ENCODE assay signal across 26 mouse cellular contexts in the genomic region with DNA sequence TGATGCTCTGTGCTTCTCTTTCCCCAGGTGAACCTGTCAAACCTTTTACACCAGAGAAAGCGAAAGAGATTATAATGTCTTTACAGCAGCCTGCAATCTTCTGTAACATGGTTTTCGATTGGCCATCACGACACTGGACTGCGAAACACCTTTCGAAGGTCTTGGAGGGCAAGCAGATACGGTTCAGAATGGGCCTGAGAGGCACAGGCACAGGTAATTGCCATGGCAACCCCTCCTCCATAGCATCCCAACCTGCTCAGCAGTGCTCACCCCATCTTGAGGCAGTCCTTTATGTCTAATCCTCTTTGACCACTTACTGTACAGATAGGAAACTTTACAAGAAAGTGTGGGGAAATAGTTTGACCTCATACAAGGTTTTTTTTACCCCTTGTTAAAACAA. TPM values are rescaled to one million over a fixed set of nuclear protein-coding genes. Genes with fewer than 3 reads are reported as not detected.
DNase-seq lines count a peak whose midpoint lies in the region; ATAC-seq lines count a peak whose summit lies in the region.
"Had no signal": no experiment of that assay in that cellular context is flagged by ENCODE, and none has a peak within 500 bp of the region (broad histone marks: within the 10 kb centered on the region; RNA-seq: fewer than 3 reads in every experiment).

No protein-coding gene starts in this region.

- WGBS in hindbrain, embryonic 12.5 days: 81% methylated on average over 6 of the region's 6 CpGs
- 74% methylated on average over 6 of the region's 6 CpGs for WGBS in hindbrain, embryonic 16.5 days
- 72% methylated on average over 6 of the region's 6 CpGs for WGBS in hindbrain, embryonic 14.5 days
- whole genome bisulfite sequencing in intestine, embryonic 15.5 days: 80% methylated on average over 6 of the region's 6 CpGs
- WGBS in midbrain, embryonic 15.5 days: 78% methylated on average over 6 of the region's 6 CpGs

- H3K4me3 ChIP-seq in hindbrain, embryonic 12.5 days: no peak overlapping the region
- H3K4me3 ChIP-seq in hindbrain, embryonic 16.5 days (ENCODE audit: low read length): no peak overlapping the region
- no peak overlapping the region for H3K4me3 ChIP-seq in hindbrain, embryonic 14.5 days (replicated peaks; ENCODE audit: low read length)
- H3K4me3 ChIP-seq in intestine, embryonic 15.5 days (replicated peaks): no peak overlapping the region
- H3K4me3 ChIP-seq in midbrain, embryonic 15.5 days: no peak overlapping the region
- H3K4me3 ChIP-seq: hindbrain, embryonic 15.5 days; limb, embryonic 10.5 days; liver, embryonic 15.5 days; lung, embryonic 15.5 days; myocyte; stomach, embryonic 15.5 days had no signal

- peaks cover 9% of the 10 kb centered on the region for H3K36me3 ChIP-seq in hindbrain, embryonic 12.5 days
- H3K36me3 ChIP-seq in hindbrain, embryonic 16.5 days (ENCODE audit: control insufficient read depth, insufficient read depth, low read length): peaks cover 8% of the 10 kb centered on the region
- H3K36me3 ChIP-seq in hindbrain, embryonic 14.5 days (replicated peaks; ENCODE audit: control insufficient read depth, insufficient read depth): peaks cover 13% of the 10 kb centered on the region
- H3K36me3 ChIP-seq in intestine, embryonic 15.5 days: no peaks in the 10 kb centered on the region
- no peaks in the 10 kb centered on the region for H3K36me3 ChIP-seq in midbrain, embryonic 15.5 days (replicated peaks)
- H3K36me3 ChIP-seq: stomach, embryonic 15.5 days had no signal

- no peak overlapping the region for H3K4me2 ChIP-seq in hindbrain, embryonic 12.5 days (replicated peaks)
- H3K4me2 ChIP-seq in hindbrain, embryonic 16.5 days (ENCODE audit: low read length): no peak overlapping the region
- no peak overlapping the region for H3K4me2 ChIP-seq in hindbrain, embryonic 14.5 days (replicated peaks)
- H3K4me2 ChIP-seq in intestine, embryonic 15.5 days (replicated peaks): no peak overlapping the region
- H3K4me2 ChIP-seq in midbrain, embryonic 15.5 days: no peak overlapping the region
- H3K4me2 ChIP-seq: heart, embryonic 11.5 days; hindbrain, embryonic 15.5 days; liver, embryonic 15.5 days; lung, embryonic 15.5 days; stomach, embryonic 15.5 days had no signal

- H3K27me3 ChIP-seq in hindbrain, embryonic 12.5 days: no peaks in the 10 kb centered on the region
- no peaks in the 10 kb centered on the region for H3K27me3 ChIP-seq in hindbrain, embryonic 16.5 days (replicated peaks; ENCODE audit: control insufficient read depth, insufficient read depth, low read length)
- no peaks in the 10 kb centered on the region for H3K27me3 ChIP-seq in hindbrain, embryonic 14.5 days (ENCODE audit: control insufficient read depth, insufficient read depth, low read length)
- H3K27me3 ChIP-seq in intestine, embryonic 15.5 days (replicated peaks): no peaks in the 10 kb centered on the region
- no peaks in the 10 kb centered on the region for H3K27me3 ChIP-seq in midbrain, embryonic 15.5 days (replicated peaks)
- H3K27me3 ChIP-seq: hindbrain, embryonic 15.5 days; liver, embryonic 15.5 days; lung, embryonic 15.5 days; stomach, embryonic 15.5 days had no signal

- H3K9ac ChIP-seq in hindbrain, embryonic 12.5 days: no peak overlapping the region
- H3K9ac ChIP-seq in hindbrain, embryonic 16.5 days (ENCODE audit: low read depth, low read length): no peak overlapping the region
- no peak overlapping the region for H3K9ac ChIP-seq in hindbrain, embryonic 14.5 days
- no peak overlapping the region for H3K9ac ChIP-seq in intestine, embryonic 15.5 days
- no peak overlapping the region for H3K9ac ChIP-seq in midbrain, embryonic 15.5 days
- H3K9ac ChIP-seq: hindbrain, embryonic 15.5 days; liver, embryonic 15.5 days; lung, embryonic 15.5 days; stomach, embryonic 15.5 days had no signal

- peak; percentile 74; the same call in 1 of the 2 replicates for ATAC-seq in hindbrain, embryonic 12.5 days (ENCODE audit: low FRiP score)
- ATAC-seq in hindbrain, embryonic 16.5 days: no peak
- peak; percentile 40; the same call in 1 of the 2 replicates for ATAC-seq in hindbrain, embryonic 14.5 days (ENCODE audit: low FRiP score)
- ATAC-seq in intestine, embryonic 15.5 days: peak; percentile 46; the same call in 1 of the 2 replicates
- peak; percentile 65; the same call in 1 of the 2 replicates for ATAC-seq in midbrain, embryonic 15.5 days (replicated peaks)
- ATAC-seq in megakaryocyte progenitor cell, adult 5-6 weeks (replicated peaks; ENCODE audit: poor library complexity): no peak
- ATAC-seq: forebrain, embryonic 16.5 days had no signal

- peaks cover 10% of the 10 kb centered on the region for H3K4me1 ChIP-seq in hindbrain, embryonic 12.5 days
- H3K4me1 ChIP-seq in hindbrain, embryonic 16.5 days (ENCODE audit: control insufficient read depth, insufficient read depth, low read depth, low read length): no peaks in the 10 kb centered on the region
- H3K4me1 ChIP-seq in hindbrain, embryonic 14.5 days (replicated peaks; ENCODE audit: control insufficient read depth, insufficient read depth, low read length): no peaks in the 10 kb centered on the region
- no peaks in the 10 kb centered on the region; the same call in 1 of the 2 replicates for H3K4me1 ChIP-seq in intestine, embryonic 15.5 days (replicated peaks)
- H3K4me1 ChIP-seq in midbrain, embryonic 15.5 days: no peaks in the 10 kb centered on the region
- H3K4me1 ChIP-seq: hindbrain, embryonic 15.5 days; limb, embryonic 10.5 days; lung, embryonic 15.5 days; stomach, embryonic 15.5 days had no signal

- no peaks in the 10 kb centered on the region for H3K9me3 ChIP-seq in hindbrain, embryonic 12.5 days (replicated peaks)
- H3K9me3 ChIP-seq in hindbrain, embryonic 16.5 days (ENCODE audit: control insufficient read depth, low read length): no peaks in the 10 kb centered on the region
- no peaks in the 10 kb centered on the region for H3K9me3 ChIP-seq in hindbrain, embryonic 14.5 days (ENCODE audit: control insufficient read depth, low read length)
- H3K9me3 ChIP-seq in intestine, embryonic 15.5 days: no peaks in the 10 kb centered on the region
- no peaks in the 10 kb centered on the region for H3K9me3 ChIP-seq in midbrain, embryonic 15.5 days
- H3K9me3 ChIP-seq: hindbrain, embryonic 15.5 days; limb, embryonic 10.5 days; liver, embryonic 15.5 days; lung, embryonic 15.5 days; stomach, embryonic 15.5 days had no signal

- no peak for DNase-seq in hindbrain, embryonic 14.5 days (ENCODE audit: low spot score)
- DNase-seq in gastrocnemius, postnatal 4 days (ENCODE audit: low spot score in 2 of 2): no peak
- no peak for DNase-seq in adrenal gland, adult 8-10 months
- DNase-seq: adrenal gland, postnatal 14 days; cerebellum, adult 9-10 months; gastrocnemius, postnatal 36 days; kidney, adult 2 months; layer of hippocampus, adult 9-11 months; liver; lung, postnatal 36 days; right cerebral cortex, postnatal 4 days; thymus, postnatal 25 days had no signal

- peak overlapping the region; percentile 52 for H3K27ac ChIP-seq in hindbrain, embryonic 12.5 days
- no peak overlapping the region for H3K27ac ChIP-seq in hindbrain, embryonic 16.5 days (ENCODE audit: low read depth, low read length)
- peak overlapping the region; percentile 39; the same call in 1 of the 2 replicates for H3K27ac ChIP-seq in hindbrain, embryonic 14.5 days
- H3K27ac ChIP-seq in intestine, embryonic 15.5 days: no peak overlapping the region
- H3K27ac ChIP-seq in midbrain, embryonic 15.5 days: no peak overlapping the region
- H3K27ac ChIP-seq: hindbrain, embryonic 15.5 days; kidney, postnatal 0 days; limb, embryonic 10.5 days; liver, embryonic 15.5 days; lung, embryonic 15.5 days; stomach, embryonic 15.5 days had no signal

RNA-seq across cellular contexts. Expression of a gene that starts 17.0 kb away (rescaled TPM):
- 21.4 and 21.5 TPM in 2 replicates for polyA plus RNA-seq in hindbrain, embryonic 12.5 days (2016; fragmentation: Nextera tagmentation; extraction: Ambion mirVana)
- polyA plus RNA-seq in hindbrain, embryonic 16.5 days (2015; fragmentation: Nextera tagmentation; extraction: Ambion mirVana): 12.7 and 13.9 TPM in 2 replicates
- 15.1 and 17.3 TPM in 2 replicates for polyA plus RNA-seq in hindbrain, embryonic 14.5 days (2014; fragmentation: Nextera tagmentation; extraction: Ambion mirVana)
- 17.6 and 18.4 TPM in 2 replicates for polyA plus RNA-seq in intestine, embryonic 15.5 days (2015; fragmentation: Nextera tagmentation; extraction: Ambion mirVana)
- polyA plus RNA-seq in midbrain, embryonic 15.5 days (2015; fragmentation: Nextera tagmentation; extraction: Ambion mirVana): 17.2 and 18.5 TPM in 2 replicates
- 1 to 10 TPM; 3.6 to 3.9 TPM for total RNA-seq in gastrocnemius, postnatal 4 days (2021)
- 1 to 10 TPM; 6.6 to 9.8 (median 7.8) TPM for total RNA-seq in adrenal gland, adult 8-10 months (2022)
- total RNA-seq in megakaryocyte progenitor cell, adult 5-6 weeks (2015): 1.2 and 3.6 TPM in 2 replicates
- 3.8 and 4.1 TPM in 2 replicates for total RNA-seq in megakaryocyte progenitor cell, adult 5-6 weeks (2017)

RNA-seq across cellular contexts. Expression of a gene that starts 18.0 kb away (rescaled TPM):
- polyA plus RNA-seq in hindbrain, embryonic 12.5 days (2016; fragmentation: Nextera tagmentation; extraction: Ambion mirVana): 32.4 and 32.9 TPM in 2 replicates
- 31.9 and 34.1 TPM in 2 replicates for polyA plus RNA-seq in hindbrain, embryonic 16.5 days (2015; fragmentation: Nextera tagmentation; extraction: Ambion mirVana)
- 44.9 and 56.2 TPM in 2 replicates for polyA plus RNA-seq in hindbrain, embryonic 14.5 days (2014; fragmentation: Nextera tagmentation; extraction: Ambion mirVana)
- 12.0 and 13.2 TPM in 2 replicates for polyA plus RNA-seq in intestine, embryonic 15.5 days (2015; fragmentation: Nextera tagmentation; extraction: Ambion mirVana)
- 31.4 TPM in 2 replicates for polyA plus RNA-seq in midbrain, embryonic 15.5 days (2015; fragmentation: Nextera tagmentation; extraction: Ambion mirVana)
- 10 to 100 TPM; 28.2 to 30.8 TPM for total RNA-seq in gastrocnemius, postnatal 4 days (2021)
- total RNA-seq in adrenal gland, adult 8-10 months (2022): 10 to 100 TPM; 32.3 to 57.3 (median 43.9) TPM
- total RNA-seq in megakaryocyte progenitor cell, adult 5-6 weeks (2015): 24.3 and 25.5 TPM in 2 replicates
- total RNA-seq in megakaryocyte progenitor cell, adult 5-6 weeks (2017): 13.2 and 15.3 TPM in 2 replicates

Comparison
In these comparisons a context has a peak if more than half of its experiments do, and no peak if none do; other contexts are left out.
1. ATAC-seq: peak in hindbrain, embryonic 12.5 days (single experiment), hindbrain, embryonic 14.5 days (single experiment), intestine, embryonic 15.5 days (single experiment) and midbrain, embryonic 15.5 days (single experiment); none in hindbrain, embryonic 16.5 days (single experiment) and megakaryocyte progenitor cell, adult 5-6 weeks (single experiment).
2. H3K27ac ChIP-seq: peak in hindbrain, embryonic 12.5 days (single experiment) and hindbrain, embryonic 14.5 days (single experiment); none in hindbrain, embryonic 16.5 days (single experiment), intestine, embryonic 15.5 days (single experiment) and midbrain, embryonic 15.5 days (single experiment).